Mouse (Mus musculus) mature B cell (primary cell): ENCODE results near the gene Kif5a.

Experiments
- in situ Hi-C: fragments of 300-500 bp; cut with MboI; formaldehyde crosslinking; loops from 2 replicates; pipeline ENCODE4 v1.14.3; 2019

Gene Kif5a

GRCm38 (mm10) chr10:127217177-127217576, 46.0 kb downstream of the Kif5a start:
- in situ Hi-C loops = no loop called here

- in situ Hi-C loops = no loop called here
Measured at GRCm38 (mm10) chr10:127216456-127216855, 46.7 kb downstream of the Kif5a start.

GRCm38 (mm10) chr10:127214422-127214803, 48.7 kb downstream of the Kif5a start:
- in situ Hi-C loops = no loop called here

GRCm38 (mm10) chr10:127213704-127214421, 49.3 kb downstream of the Kif5a start:
- in situ Hi-C loops = no loop called here

- in situ Hi-C loops = no loop called here
Measured at GRCm38 (mm10) chr10:127213272-127213671, 49.9 kb downstream of the Kif5a start.

- in situ Hi-C loops = no loop called here
Measured at GRCm38 (mm10) chr10:127211414-127211854, 51.7 kb downstream of the Kif5a start, which contains the start of gene Pip4k2c. Pip4k2c (minus strand) TSS chr10:127211585.

- in situ Hi-C loops = no loop called here
Measured at GRCm38 (mm10) chr10:127210961-127211405, 52.2 kb downstream of the Kif5a start.

- in situ Hi-C loops = no loop called here
Measured at GRCm38 (mm10) chr10:127209928-127210570, 53.1 kb downstream of the Kif5a start.

GRCm38 (mm10) chr10:127208921-127209320, 54.2 kb downstream of the Kif5a start:
- in situ Hi-C loops = no loop called here

- in situ Hi-C loops = no loop called here
Measured at GRCm38 (mm10) chr10:127205373-127205772, 57.8 kb downstream of the Kif5a start.

GRCm38 (mm10) chr10:127204589-127204988, 58.6 kb downstream of the Kif5a start:
- in situ Hi-C loops = no loop called here

- in situ Hi-C loops = no loop called here
Measured at GRCm38 (mm10) chr10:127203106-127203505, 60.0 kb downstream of the Kif5a start.

- in situ Hi-C loops = no loop called here
Measured at GRCm38 (mm10) chr10:127200279-127200678, 62.9 kb downstream of the Kif5a start.

GRCm38 (mm10) chr10:127199474-127199873, 63.7 kb downstream of the Kif5a start:
- in situ Hi-C loops = no loop called here

- in situ Hi-C loops = no loop called here
Measured at GRCm38 (mm10) chr10:127199068-127199467, 64.1 kb downstream of the Kif5a start.

GRCm38 (mm10) chr10:127198492-127198891, 64.7 kb downstream of the Kif5a start:
- in situ Hi-C loops = no loop called here

GRCm38 (mm10) chr10:127197505-127198110, 65.5 kb downstream of the Kif5a start:
- in situ Hi-C loops = no loop called here

GRCm38 (mm10) chr10:127197104-127197503, 66.0 kb downstream of the Kif5a start:
- in situ Hi-C loops = no loop called here

GRCm38 (mm10) chr10:127196392-127196791, 66.8 kb downstream of the Kif5a start:
- in situ Hi-C loops = no loop called here

- in situ Hi-C loops = no loop called here
Measured at GRCm38 (mm10) chr10:127195328-127196129, 67.6 kb downstream of the Kif5a start, which contains the start of gene Dtx3. Dtx3 (minus strand) TSS chr10:127195728.

- in situ Hi-C loops = no loop called here
Measured at GRCm38 (mm10) chr10:127194428-127195327, 68.5 kb downstream of the Kif5a start.
